Mouse (Mus musculus): Measurements from ENCODE around the gene Wap. TPM values are rescaled to one million over a fixed set of nuclear protein-coding genes. Genes with fewer than 3 reads are reported as not detected.

Gene Wap
- not detected in 2 replicates for polyA plus RNA-seq (2012; rRNA removed)

GRCm38 (mm10) chr11:6638537-6638936, at the start of gene Wap:
TSS of gene Wap (minus strand) at chr11:6638637.

GRCm38 (mm10) chr11:6658271-6658670, 19.8 kb upstream of the Wap start, which contains the start of gene Ramp3:
TSS of gene Ramp3 (plus strand) at chr11:6658521.

GRCm38 (mm10) chr11:6625478-6626387, 12.7 kb downstream of the Wap start, which contains the start of gene Tbrg4:
TSS of gene Tbrg4 (minus strand) at chr11:6626067.

GRCm38 (mm10) chr11:6605491-6606399, 32.7 kb downstream of the Wap start, which contains the start of gene Nacad:
TSS of gene Nacad (minus strand) at chr11:6606053.

Other genes starting within 250 kb of the Wap start
- 89.1 and 95.9 TPM in 2 replicates for gene Zmiz2, start 249.6 kb downstream of the Wap start, polyA plus RNA-seq (2012; rRNA removed)
- gene Ppia, start 223.2 kb downstream of the Wap start, polyA plus RNA-seq (2012; rRNA removed): 2,649 and 2,896 TPM in 2 replicates
- 344 and 467 TPM in 2 replicates for gene H2afv, start 194.2 kb downstream of the Wap start, polyA plus RNA-seq (2012; rRNA removed)
- gene Purb, start 162.7 kb downstream of the Wap start, polyA plus RNA-seq (2012; rRNA removed): 11.6 and 12.4 TPM in 2 replicates
- 1.4 and 1.7 TPM in 2 replicates for gene Myo1g, start 117.7 kb downstream of the Wap start, polyA plus RNA-seq (2012; rRNA removed)
- 93.0 and 95.9 TPM in 2 replicates for gene Ccm2, start 91.8 kb downstream of the Wap start, polyA plus RNA-seq (2012; rRNA removed)
- 103 and 117 TPM in 2 replicates for gene Nacad, start 32.6 kb downstream of the Wap start, polyA plus RNA-seq (2012; rRNA removed)
- 84.3 and 90.4 TPM in 2 replicates for gene Tbrg4, start 12.6 kb downstream of the Wap start, polyA plus RNA-seq (2012; rRNA removed)
- gene Ramp3, start 19.9 kb upstream of the Wap start, polyA plus RNA-seq (2012; rRNA removed): 7.4 and 14.0 TPM in 2 replicates
- not detected in 2 replicates for gene Gm11983, start 199.0 kb upstream of the Wap start, polyA plus RNA-seq (2012; rRNA removed)

Data from central nervous system, embryonic 14 days (tissue).